Mouse (Mus musculus) brain, embryonic 14.5 days (tissue): ENCODE measurements around the gene Dhps.

ENCODE experiments used
- CTCF ChIP-seq: fragments of 200-500 bp; IDR thresholded peaks from 2 replicates; pipeline ENCODE4 v1.5.1; 2012; ENCODE audit warnings: inconsistent platforms, mild to moderate bottlenecking, moderate library complexity, borderline replicate concordance; ENCODE audit not compliant: insufficient read depth, insufficient read length; ENCODE audit errors: extremely low read depth
- POLR2A ChIP-seq: fragments of 200-500 bp; IDR thresholded peaks from 2 replicates; pipeline ENCODE4 v1.6.1; 2012; ENCODE audit warnings: mild to moderate bottlenecking, inconsistent platforms, borderline replicate concordance; ENCODE audit not compliant: poor library complexity, insufficient read depth, insufficient read length, severe bottlenecking; ENCODE audit errors: extremely low read depth

DNA sequence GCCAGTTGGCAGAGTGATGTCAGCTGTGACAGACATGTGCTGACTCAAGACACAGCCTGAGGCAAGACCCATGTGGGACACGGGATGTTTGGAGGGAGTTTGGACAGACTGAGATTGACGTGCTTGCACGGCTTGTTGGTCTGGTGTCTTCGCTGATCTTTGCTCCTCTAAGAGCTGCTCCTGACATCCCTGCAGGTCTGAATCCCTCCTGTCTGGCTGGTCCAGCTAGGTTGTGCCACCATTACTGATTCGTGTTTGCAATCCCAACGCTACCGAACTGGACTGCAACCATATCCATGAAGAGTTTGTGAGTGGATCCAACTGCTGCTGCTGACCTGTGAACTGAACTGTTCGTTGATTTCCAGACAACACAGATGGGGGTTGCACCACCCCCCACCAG is 52.1 kb downstream of the Dhps start:
- TF ChIP-seq CTCF (no peak), POLR2A (no peak)
